Comparison of ENCODE assay signal across 9 mouse cellular contexts in the genomic region with DNA sequence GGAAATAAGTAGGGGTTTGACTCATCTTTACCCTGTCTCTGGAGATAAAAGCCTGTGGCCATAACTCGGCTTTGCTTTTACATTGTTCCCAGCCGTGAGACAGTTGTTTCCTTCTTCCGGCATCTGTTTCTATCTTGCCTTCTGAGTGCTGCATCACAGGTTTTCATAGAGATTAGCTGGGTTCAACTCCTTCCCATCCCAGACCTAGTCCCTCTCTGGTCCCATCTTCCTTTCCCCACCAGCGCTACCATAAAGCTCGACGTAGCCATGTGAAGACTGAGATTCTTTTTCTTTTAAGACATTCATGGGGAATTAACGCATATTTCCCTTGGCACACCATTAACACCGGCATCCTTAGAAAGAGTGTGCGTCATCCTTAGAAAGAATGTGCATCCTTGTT.
DNase-seq lines count a peak whose midpoint lies in the region; ATAC-seq and TF ChIP-seq lines count a peak whose summit lies in the region.
"Had no signal": no experiment of that assay in that cellular context is flagged by ENCODE, and none has a peak within 500 bp of the region (broad histone marks: within the 10 kb centered on the region; RNA-seq: fewer than 3 reads in every experiment).

No protein-coding gene starts in this region.

- no peak for TF ChIP-seq EP300 in liver, embryonic 14.5 days (IDR thresholded peaks at IDR 0.05; ENCODE audit: low read depth)

- no peaks in the 10 kb centered on the region for H3K36me3 ChIP-seq in lung, embryonic 15.5 days
- no peaks in the 10 kb centered on the region for H3K36me3 ChIP-seq in forebrain, postnatal 0 days (ENCODE audit: insufficient read depth)
- no peaks in the 10 kb centered on the region for H3K36me3 ChIP-seq in liver, embryonic 14.5 days (replicated peaks; ENCODE audit: control insufficient read depth, insufficient read depth, low read depth)
- H3K36me3 ChIP-seq in stomach, embryonic 14.5 days (ENCODE audit: control insufficient read depth, insufficient read depth, low read length) = no peaks in the 10 kb centered on the region

- H3K4me1 ChIP-seq in lung, embryonic 15.5 days = peaks cover 66% of the 10 kb centered on the region
- H3K4me1 ChIP-seq in forebrain, postnatal 0 days (ENCODE audit: insufficient read depth) = peaks cover 6% of the 10 kb centered on the region; the same call in 1 of the 2 replicates
- H3K4me1 ChIP-seq in liver, embryonic 14.5 days (replicated peaks; ENCODE audit: control insufficient read depth in 2 of 2, insufficient read depth in 2 of 2, low read length in 1 of 2) = peaks cover 0 to 10% of the 10 kb centered on the region in 2 experiments; a peak in 2 of 4 replicates
- peaks cover 28% of the 10 kb centered on the region for H3K4me1 ChIP-seq in stomach, embryonic 14.5 days (ENCODE audit: control insufficient read depth, insufficient read depth, low read length)

- no peak for DNase-seq in lung, adult 18-20 months
- DNase-seq in forebrain, postnatal 0 days = no peak
- DNase-seq in liver, embryonic 14.5 days (ENCODE audit: low read depth in 3 of 3, low spot score in 3 of 3) = no peak
- DNase-seq in retina, postnatal 1 day = no peak
- no peak for DNase-seq in frontal cortex, postnatal 36 days (ENCODE audit: low spot score in 2 of 2)
- no peak for DNase-seq in lung, postnatal 4 days
- DNase-seq: cerebellum, postnatal 25 days had no signal

- H3K4me2 ChIP-seq in lung, embryonic 15.5 days = peak overlapping the region; percentile 62
- H3K4me2 ChIP-seq in forebrain, postnatal 0 days (ENCODE audit: low read depth) = peak overlapping the region; percentile 43
- H3K4me2 ChIP-seq in liver, embryonic 14.5 days (ENCODE audit: low read depth) = peak overlapping the region; percentile 6
- H3K4me2 ChIP-seq in stomach, embryonic 14.5 days (replicated peaks; ENCODE audit: low read depth, low read length) = peak overlapping the region; percentile 41

- 3% methylated on average over 9 of the region's 9 CpGs for WGBS in lung, embryonic 15.5 days
- 6% methylated on average over 9 of the region's 9 CpGs for WGBS in forebrain, postnatal 0 days
- WGBS in liver, embryonic 14.5 days (ENCODE audit: insufficient replicate concordance) = 3% methylated on average over 9 of the region's 9 CpGs
- 6% methylated on average over 9 of the region's 9 CpGs for WGBS in stomach, embryonic 14.5 days

- no peak for TF ChIP-seq CTCF in forebrain, postnatal 0 days (IDR thresholded peaks at IDR 0.05; ENCODE audit: low read depth)
- TF ChIP-seq CTCF in liver, embryonic 14.5 days (IDR thresholded peaks at IDR 0.05; ENCODE audit: low read depth) = no peak

- H3K27ac ChIP-seq in lung, embryonic 15.5 days = peak overlapping the region; percentile 80
- H3K27ac ChIP-seq in forebrain, postnatal 0 days (ENCODE audit: low read depth, low read length) = no peak overlapping the region; the same call in 1 of the 2 replicates
- H3K27ac ChIP-seq in liver, embryonic 14.5 days = no peak overlapping the region
- H3K27ac ChIP-seq in stomach, embryonic 14.5 days (ENCODE audit: low read length) = no peak overlapping the region

- ATAC-seq in lung, embryonic 15.5 days (ENCODE audit: borderline replicate concordance, extremely low read depth, low FRiP score, low TSS enrichment) = peak; percentile 12; the same call in 1 of the 2 replicates
- peak; percentile 19; the same call in 1 of the 2 replicates for ATAC-seq in forebrain, postnatal 0 days
- ATAC-seq in liver, embryonic 14.5 days (ENCODE audit: insufficient read depth) = no peak
- no peak for ATAC-seq in stomach, embryonic 14.5 days (ENCODE audit: insufficient number of reproducible peaks, insufficient read depth, low FRiP score, low read depth)

- no peaks in the 10 kb centered on the region for H3K27me3 ChIP-seq in lung, embryonic 15.5 days
- no peaks in the 10 kb centered on the region for H3K27me3 ChIP-seq in forebrain, postnatal 0 days (ENCODE audit: insufficient read depth, low read length)
- H3K27me3 ChIP-seq in liver, embryonic 14.5 days (ENCODE audit: control insufficient read depth, insufficient read depth, low read length) = peaks cover 3% of the 10 kb centered on the region; the same call in 1 of the 2 replicates
- H3K27me3 ChIP-seq in stomach, embryonic 14.5 days (ENCODE audit: control insufficient read depth, insufficient read depth, low read length) = no peaks in the 10 kb centered on the region

- peak overlapping the region; percentile 42 for H3K4me3 ChIP-seq in lung, embryonic 15.5 days
- H3K4me3 ChIP-seq in forebrain, postnatal 0 days (ENCODE audit: low read depth, low read length) = peak overlapping the region; percentile 26; the same call in 1 of the 2 replicates
- H3K4me3 ChIP-seq in liver, embryonic 14.5 days (ENCODE audit: insufficient read depth in 1 of 2, low read depth in 2 of 2, low read length in 2 of 2) = no peak overlapping the region
- peak overlapping the region; percentile 25; the same call in 1 of the 2 replicates for H3K4me3 ChIP-seq in stomach, embryonic 14.5 days (ENCODE audit: low read depth, low read length)

- no peaks in the 10 kb centered on the region for H3K9me3 ChIP-seq in lung, embryonic 15.5 days
- H3K9me3 ChIP-seq in forebrain, postnatal 0 days (ENCODE audit: low read length) = no peaks in the 10 kb centered on the region
- no peaks in the 10 kb centered on the region for H3K9me3 ChIP-seq in liver, embryonic 14.5 days (ENCODE audit: control insufficient read depth, low read length)
- H3K9me3 ChIP-seq in stomach, embryonic 14.5 days (ENCODE audit: control insufficient read depth, low read depth, low read length) = no peaks in the 10 kb centered on the region

- no peak overlapping the region for H3K9ac ChIP-seq in lung, embryonic 15.5 days
- 0 out of 2 replicates have a peak overlapping the region, but pooled peaks have one; percentile 10 for H3K9ac ChIP-seq in forebrain, postnatal 0 days
- H3K9ac ChIP-seq in liver, embryonic 14.5 days (replicated peaks) = no peak overlapping the region
- no peak overlapping the region for H3K9ac ChIP-seq in stomach, embryonic 14.5 days (replicated peaks; ENCODE audit: low read depth, low read length)

Comparison
In these comparisons a context has a peak if more than half of its experiments do, and no peak if none do; other contexts are left out.
1. ATAC-seq: peak in lung, embryonic 15.5 days (single experiment) and forebrain, postnatal 0 days (single experiment); none in liver, embryonic 14.5 days (single experiment) and stomach, embryonic 14.5 days (single experiment).
2. H3K4me2 ChIP-seq: peak in every context shown above with its lines; median percentile 62 in lung, embryonic 15.5 days; 43 in forebrain, postnatal 0 days; 41 in stomach, embryonic 14.5 days; 6 in liver, embryonic 14.5 days.
3. H3K4me3 ChIP-seq: peak in lung, embryonic 15.5 days (single experiment), forebrain, postnatal 0 days (single experiment) and stomach, embryonic 14.5 days (single experiment); none in liver, embryonic 14.5 days (0 of 2).